Mouse (Mus musculus): ENCODE data around the gene Ccdc33. TPM values are rescaled to one million over a fixed set of nuclear protein-coding genes. Genes with fewer than 3 reads are reported as not detected.

The Ccdc33 gene
- 0.08 and 0.22 TPM in 2 replicates for polyA plus RNA-seq (2014; fragmentation: Nextera tagmentation; extraction: Ambion mirVana)

- Histone ChIP-seq H3K4me2 (ENCODE audit: low read depth) (no peak within 1 kb of the TSS), H3K27ac (ENCODE audit: low read depth, low read length) (no peak within 1 kb of the TSS), H3K9ac (ENCODE audit: low read length) (no peak within 1 kb of the TSS), H3K36me3 (ENCODE audit: control insufficient read depth, insufficient read depth, low read length) (no peaks in the 10 kb centered on the region), H3K4me3 (ENCODE audit: low read depth, low read length) (no peak within 1 kb of the TSS), H3K27me3 (ENCODE audit: control insufficient read depth, insufficient read depth, low read length) (peaks cover 18% of the 10 kb centered on the region; the same call in 1 of the 2 replicates), H3K4me1 (ENCODE audit: control insufficient read depth, insufficient read depth, low read length) (peaks cover 19% of the 10 kb centered on the region), H3K9me3 (ENCODE audit: control insufficient read depth, low read length) (no peaks in the 10 kb centered on the region)
- ATAC-seq (ENCODE audit: insufficient read depth, low FRiP score, low TSS enrichment): no peak
- WGBS: 46% methylated on average over 2 of the region's 2 CpGs
- DNase-seq (ENCODE audit: low spot score): no peak
Observed at GRCm38 (mm10) chr9:58118671-58119070, at the start of gene Ccdc33. Gene Ccdc33, minus strand, starts transcription at chr9:58118823.

- Histone ChIP-seq H3K9me3 (ENCODE audit: control insufficient read depth, low read length) (no peaks in the 10 kb centered on the region), H3K27me3 (ENCODE audit: control insufficient read depth, insufficient read depth, low read length) (no peaks in the 10 kb centered on the region), H3K4me3 (ENCODE audit: low read depth, low read length) (no peak overlapping the region), H3K27ac (ENCODE audit: low read depth, low read length) (no peak overlapping the region), H3K4me2 (ENCODE audit: low read depth) (no peak overlapping the region), H3K9ac (ENCODE audit: low read length) (no peak overlapping the region), H3K4me1 (ENCODE audit: control insufficient read depth, insufficient read depth, low read length) (no peaks in the 10 kb centered on the region), H3K36me3 (ENCODE audit: control insufficient read depth, insufficient read depth, low read length) (no peaks in the 10 kb centered on the region)
- no peak for ATAC-seq (ENCODE audit: insufficient read depth, low FRiP score, low TSS enrichment)
- no peak for DNase-seq (ENCODE audit: low spot score)
- WGBS: 84% methylated on average over 1 of the region's 1 CpGs
Observed at GRCm38 (mm10) chr9:58165779-58166178, 47.2 kb upstream of the Ccdc33 start.

- no peaks in the 10 kb centered on the region for H3K9me3 ChIP-seq (ENCODE audit: control insufficient read depth, low read length)
- H3K27ac ChIP-seq (ENCODE audit: low read depth, low read length): no peak overlapping the region
- DNase-seq (ENCODE audit: low spot score) (no peak), ATAC-seq (ENCODE audit: insufficient read depth, low FRiP score, low TSS enrichment) (no peak)
- no peaks in the 10 kb centered on the region for H3K36me3 ChIP-seq (ENCODE audit: control insufficient read depth, insufficient read depth, low read length)
- H3K4me3 ChIP-seq (ENCODE audit: low read depth, low read length): no peak overlapping the region
- H3K4me1 ChIP-seq (ENCODE audit: control insufficient read depth, insufficient read depth, low read length): no peaks in the 10 kb centered on the region
- no peak overlapping the region for H3K4me2 ChIP-seq (ENCODE audit: low read depth)
- no peaks in the 10 kb centered on the region for H3K27me3 ChIP-seq (ENCODE audit: control insufficient read depth, insufficient read depth, low read length)
- H3K9ac ChIP-seq (ENCODE audit: low read length): no peak overlapping the region
- WGBS: 74% methylated on average over 5 of the region's 5 CpGs
Observed at GRCm38 (mm10) chr9:58163146-58163545, 44.5 kb upstream of the Ccdc33 start.

- Histone ChIP-seq H3K4me2 (ENCODE audit: low read depth) (no peak overlapping the region), H3K4me3 (ENCODE audit: low read depth, low read length) (no peak overlapping the region), H3K27ac (ENCODE audit: low read depth, low read length) (no peak overlapping the region), H3K9ac (ENCODE audit: low read length) (no peak overlapping the region), H3K36me3 (ENCODE audit: control insufficient read depth, insufficient read depth, low read length) (no peaks in the 10 kb centered on the region), H3K9me3 (ENCODE audit: control insufficient read depth, low read length) (no peaks in the 10 kb centered on the region), H3K4me1 (ENCODE audit: control insufficient read depth, insufficient read depth, low read length) (no peaks in the 10 kb centered on the region), H3K27me3 (ENCODE audit: control insufficient read depth, insufficient read depth, low read length) (no peaks in the 10 kb centered on the region)
- ATAC-seq (ENCODE audit: insufficient read depth, low FRiP score, low TSS enrichment): no peak
- WGBS: 86% methylated on average over 3 of the region's 3 CpGs
- no peak for DNase-seq (ENCODE audit: low spot score)
Observed at GRCm38 (mm10) chr9:58162173-58162572, 43.5 kb upstream of the Ccdc33 start.

GRCm38 (mm10) chr9:58160315-58160714, 41.7 kb upstream of the Ccdc33 start:
- DNase-seq (ENCODE audit: low spot score): no peak
- H3K36me3 ChIP-seq (ENCODE audit: control insufficient read depth, insufficient read depth, low read length): no peaks in the 10 kb centered on the region

GRCm38 (mm10) chr9:58159855-58160254, 41.2 kb upstream of the Ccdc33 start:
- no peak for DNase-seq (ENCODE audit: low spot score)
- Histone ChIP-seq H3K4me1 (ENCODE audit: control insufficient read depth, insufficient read depth, low read length) (0 out of 2 replicates have a peak, but pooled peaks cover 3% of the 10 kb centered on the region), H3K4me3 (ENCODE audit: low read depth, low read length) (no peak overlapping the region)

More at GRCm38 (mm10) chr9:58160315-58160714, 41.7 kb upstream of the Ccdc33 start:
- H3K4me3 ChIP-seq (ENCODE audit: low read depth, low read length): no peak overlapping the region
- no peak for ATAC-seq (ENCODE audit: insufficient read depth, low FRiP score, low TSS enrichment)
- H3K9ac ChIP-seq (ENCODE audit: low read length): no peak overlapping the region
- H3K4me1 ChIP-seq (ENCODE audit: control insufficient read depth, insufficient read depth, low read length): 0 out of 2 replicates have a peak, but pooled peaks cover 3% of the 10 kb centered on the region
- H3K27ac ChIP-seq (ENCODE audit: low read depth, low read length): no peak overlapping the region
- H3K27me3 ChIP-seq (ENCODE audit: control insufficient read depth, insufficient read depth, low read length): no peaks in the 10 kb centered on the region
- no peaks in the 10 kb centered on the region for H3K9me3 ChIP-seq (ENCODE audit: control insufficient read depth, low read length)
- WGBS: 74% methylated on average over 5 of the region's 5 CpGs
- no peak overlapping the region for H3K4me2 ChIP-seq (ENCODE audit: low read depth)

GRCm38 (mm10) chr9:58158541-58159311, 40.1 kb upstream of the Ccdc33 start:
- DNase-seq (ENCODE audit: low spot score) (peak; percentile 70), ATAC-seq (ENCODE audit: insufficient read depth, low FRiP score, low TSS enrichment) (no peak)
- Histone ChIP-seq H3K4me3 (ENCODE audit: low read depth, low read length) (no peak overlapping the region), H3K9me3 (ENCODE audit: control insufficient read depth, low read length) (no peaks in the 10 kb centered on the region), H3K4me2 (ENCODE audit: low read depth) (0 out of 2 replicates have a peak overlapping the region, but pooled peaks have one; percentile 1), H3K4me1 (ENCODE audit: control insufficient read depth, insufficient read depth, low read length) (0 out of 2 replicates have a peak, but pooled peaks cover 3% of the 10 kb centered on the region), H3K27me3 (ENCODE audit: control insufficient read depth, insufficient read depth, low read length) (no peaks in the 10 kb centered on the region), H3K36me3 (ENCODE audit: control insufficient read depth, insufficient read depth, low read length) (no peaks in the 10 kb centered on the region), H3K27ac (ENCODE audit: low read depth, low read length) (peak overlapping the region; percentile 72; the same call in 1 of the 2 replicates), H3K9ac (ENCODE audit: low read length) (no peak overlapping the region; the same call in 1 of the 2 replicates)
- 26% methylated on average over 7 of the region's 7 CpGs for WGBS

More at GRCm38 (mm10) chr9:58159855-58160254, 41.2 kb upstream of the Ccdc33 start:
- Histone ChIP-seq H3K9me3 (ENCODE audit: control insufficient read depth, low read length) (no peaks in the 10 kb centered on the region), H3K27me3 (ENCODE audit: control insufficient read depth, insufficient read depth, low read length) (no peaks in the 10 kb centered on the region), H3K4me2 (ENCODE audit: low read depth) (no peak overlapping the region), H3K27ac (ENCODE audit: low read depth, low read length) (0 out of 2 replicates have a peak overlapping the region, but pooled peaks have one; percentile 72), H3K9ac (ENCODE audit: low read length) (no peak overlapping the region), H3K36me3 (ENCODE audit: control insufficient read depth, insufficient read depth, low read length) (no peaks in the 10 kb centered on the region)
- 75% methylated on average over 4 of the region's 4 CpGs for WGBS
- no peak for ATAC-seq (ENCODE audit: insufficient read depth, low FRiP score, low TSS enrichment)

GRCm38 (mm10) chr9:58157838-58158237, 39.2 kb upstream of the Ccdc33 start:
- Histone ChIP-seq H3K4me1 (ENCODE audit: control insufficient read depth, insufficient read depth, low read length) (0 out of 2 replicates have a peak, but pooled peaks cover 3% of the 10 kb centered on the region), H3K36me3 (ENCODE audit: control insufficient read depth, insufficient read depth, low read length) (no peaks in the 10 kb centered on the region), H3K4me2 (ENCODE audit: low read depth) (peak overlapping the region; percentile 23), H3K27me3 (ENCODE audit: control insufficient read depth, insufficient read depth, low read length) (no peaks in the 10 kb centered on the region), H3K9me3 (ENCODE audit: control insufficient read depth, low read length) (no peaks in the 10 kb centered on the region), H3K9ac (ENCODE audit: low read length) (peak overlapping the region; percentile 26; the same call in 1 of the 2 replicates), H3K4me3 (ENCODE audit: low read depth, low read length) (peak overlapping the region; percentile 19), H3K27ac (ENCODE audit: low read depth, low read length) (0 out of 2 replicates have a peak overlapping the region, but pooled peaks have one; percentile 37)
- ATAC-seq (ENCODE audit: insufficient read depth, low FRiP score, low TSS enrichment): no peak
- DNase-seq (ENCODE audit: low spot score): no peak
- WGBS: 87% methylated on average over 13 of the region's 13 CpGs

Data from neural tube, embryonic 11.5 days (tissue).